Mouse (Mus musculus) heart, postnatal 36 days (tissue): ENCODE measurements around the gene AA986860. TPM values are rescaled to one million over a fixed set of nuclear protein-coding genes. Genes with fewer than 3 reads are reported as not detected.

Experiments used
- DNase-seq, 2 experiments: peaks; one replicate each; pipeline ENCODE4 v3.0.0; 2021 to 2022
- intact Hi-C: fragments of 180-260 bp; cut with DNase I; formaldehyde crosslinking; loops from one replicate; pipeline ENCODE4 v1.15.1; 2025
- total RNA-seq, 2 experiments: library from RNA; stranded (reverse); gene quantifications; 2 replicates each; pipeline ENCODE4 v1.2.3; 2021

The AA986860 gene
- total RNA-seq, 2 experiments from 2014 or later = 0.72 to 0.81 TPM

DNA sequence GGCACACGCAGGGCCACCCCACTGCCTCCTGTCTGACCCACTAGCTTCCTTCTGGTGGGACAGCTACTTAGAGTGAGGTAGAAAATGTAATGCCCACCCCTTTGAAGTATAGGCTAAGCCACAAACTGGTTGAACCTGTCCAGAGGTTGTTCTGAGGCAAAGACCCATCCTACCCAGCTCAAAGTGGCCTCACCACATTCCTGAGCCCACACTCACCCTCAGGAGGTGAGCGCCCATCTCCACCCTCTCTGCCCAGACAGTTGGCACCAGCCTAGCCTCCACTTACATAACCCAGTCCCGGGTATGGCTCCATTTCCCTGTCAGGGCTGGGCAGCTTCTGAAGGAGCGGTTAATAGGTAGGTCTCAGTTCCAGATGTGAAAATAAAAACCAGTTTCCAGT lies 38.7 kb downstream of the AA986860 start:
- intact Hi-C loops = no loop called here
- no peak for DNase-seq

GRCm38 (mm10) chr1:130770981-130771494 lies 39.3 kb downstream of the AA986860 start:
- DNase-seq = no peak
- intact Hi-C loops = no loop called here

DNA sequence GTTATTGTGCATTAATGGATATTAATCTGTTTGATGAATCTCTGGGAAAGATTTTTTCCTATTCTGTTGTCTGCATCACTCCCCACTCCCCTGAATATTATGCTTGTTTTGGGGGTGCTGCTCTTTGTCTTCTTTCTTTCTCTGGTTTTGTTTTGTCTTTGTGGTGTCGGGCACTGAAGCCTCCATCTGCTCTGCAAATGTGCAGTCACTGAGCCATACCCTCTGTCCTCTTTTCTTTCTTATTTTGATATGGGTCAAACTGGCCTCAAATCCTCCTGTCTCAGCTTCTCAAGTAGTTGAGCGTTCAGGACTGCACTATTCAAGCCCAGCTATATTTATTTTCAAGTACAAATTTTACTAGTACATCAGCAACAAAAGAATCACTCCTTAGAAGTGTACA lies 43.5 kb downstream of the AA986860 start:
- intact Hi-C loops = no loop called here
- no peak for DNase-seq

DNA sequence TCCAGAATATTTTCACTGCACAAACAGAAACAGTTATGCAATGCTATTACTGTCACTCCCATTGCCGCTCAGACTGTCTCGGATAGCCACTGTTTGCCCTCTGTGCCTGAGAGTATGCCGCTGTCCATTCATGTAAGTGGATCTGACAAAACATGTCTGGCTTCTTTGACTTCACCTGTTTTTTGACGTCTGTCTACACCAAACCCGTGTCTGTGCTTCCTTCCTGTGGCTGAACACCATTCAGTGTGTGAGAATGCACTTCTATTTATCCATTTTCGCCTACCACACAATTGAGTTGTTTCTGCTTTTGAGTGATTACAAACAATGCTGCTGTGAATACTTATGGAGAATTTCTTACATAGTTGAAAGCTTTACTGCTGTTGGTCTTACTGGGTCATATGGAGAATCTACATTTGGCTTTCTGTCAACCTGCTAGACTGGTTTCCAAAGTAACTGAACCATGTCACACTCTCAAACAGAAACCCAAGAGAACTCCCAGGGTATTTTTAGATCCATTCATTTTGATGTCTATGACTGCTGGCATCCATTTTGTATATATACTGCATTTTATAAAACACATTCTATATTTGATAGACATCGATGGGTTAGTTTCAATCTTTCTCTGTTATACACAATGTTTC lies 44.0 kb downstream of the AA986860 start:
- intact Hi-C loops = no loop called here
- DNase-seq = no peak

DNA sequence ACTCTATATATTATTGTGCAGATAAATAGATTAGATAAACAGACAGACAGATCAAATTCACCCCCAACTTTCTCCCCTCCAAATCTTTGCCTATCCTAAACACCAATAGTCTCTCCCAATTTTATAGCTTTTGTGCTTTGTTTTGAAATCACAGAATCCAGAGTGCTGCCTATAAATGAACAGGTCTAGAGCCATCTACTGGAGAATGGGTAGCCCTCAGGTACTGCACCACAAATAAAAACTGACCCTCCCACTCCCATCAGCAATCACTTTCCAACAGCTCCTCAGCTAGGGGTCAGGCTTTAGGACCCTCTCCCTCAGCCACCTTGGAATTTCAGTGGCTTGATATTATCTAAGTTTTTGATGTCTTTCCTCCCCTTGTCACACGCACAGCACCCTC lies 44.9 kb downstream of the AA986860 start:
- no peak for DNase-seq
- intact Hi-C loops = no loop called here

DNA sequence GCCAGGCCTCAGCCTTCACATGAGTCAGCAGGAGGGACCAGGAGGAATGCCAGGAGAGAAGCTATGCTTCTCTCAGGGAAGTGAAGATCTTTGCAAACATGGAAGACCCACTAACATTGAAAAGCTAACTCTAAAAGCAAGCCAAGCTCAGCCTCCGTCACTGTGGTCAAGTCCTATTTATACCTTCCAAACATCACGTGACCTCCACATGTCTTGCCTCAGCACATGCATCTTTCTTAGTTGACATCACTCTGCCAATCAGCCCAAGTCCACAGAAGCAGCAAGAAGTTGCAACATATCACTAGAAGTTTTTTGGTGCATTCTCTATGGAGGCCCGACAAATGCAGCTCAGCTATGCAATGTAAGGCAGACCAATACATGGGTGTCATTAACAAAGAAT lies 48.1 kb downstream of the AA986860 start:
- intact Hi-C loops = loop anchor here (5.0 to 10.0 kb wide), 2 partner anchors 88 to 205 kb away; no protein-coding TSS in a partner anchor
- no peak for DNase-seq

DNA sequence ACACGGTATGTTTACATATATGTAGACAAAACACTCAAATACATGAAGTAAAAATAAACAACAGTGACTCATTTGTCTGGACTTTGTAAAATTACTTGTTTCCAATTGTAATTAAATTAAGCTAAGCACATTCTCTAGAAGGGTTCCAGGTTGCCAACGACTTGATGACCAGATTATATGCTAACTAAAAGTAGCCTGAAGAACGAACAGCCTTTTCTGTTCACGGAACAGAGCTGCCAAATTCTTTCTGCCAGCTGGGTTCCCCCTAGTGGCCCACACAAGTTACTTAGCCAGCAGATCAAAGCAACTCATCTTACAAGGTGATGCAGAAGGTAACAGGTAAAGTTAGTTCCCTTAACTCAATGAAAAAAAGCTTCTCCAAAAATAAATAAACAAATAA lies 52.3 kb downstream of the AA986860 start:
- intact Hi-C loops = loop anchor here (2.0 to 10.0 kb wide), 3 partner anchors 92 to 235 kb away; no protein-coding TSS in a partner anchor
- DNase-seq = no peak

DNA sequence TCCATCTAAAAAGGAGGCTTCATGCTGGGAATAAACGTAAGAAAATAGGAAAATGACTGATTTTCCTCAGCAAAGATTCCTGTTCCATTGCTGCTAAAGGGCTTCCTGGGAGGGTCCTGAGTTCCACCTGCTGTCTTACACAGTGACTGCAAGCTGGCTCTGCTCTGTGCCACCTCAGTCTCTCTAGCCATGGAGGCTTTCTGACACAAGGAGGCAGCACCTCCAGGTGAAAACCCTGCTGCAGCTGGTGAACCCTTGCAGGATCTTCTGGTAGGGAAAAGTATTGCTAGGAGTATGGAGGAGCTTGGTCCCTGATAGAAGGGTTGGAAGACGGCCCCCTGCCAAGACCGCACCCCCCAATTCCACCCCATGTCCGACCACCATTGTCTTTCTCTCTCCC lies 55.2 kb downstream of the AA986860 start:
- intact Hi-C loops = loop anchor here (10.0 kb wide), 1 partner anchor 212 kb away; no protein-coding TSS in a partner anchor
- DNase-seq = no peak

- intact Hi-C loops = loop anchor here (10.0 kb wide), 2 partner anchors 215 to 475 kb away; no protein-coding TSS in a partner anchor
- no peak for DNase-seq
These were observed 58.0 kb downstream of the AA986860 start for GRCm38 (mm10) chr1:130789512-130790451.

Other genes with a start within 250 kb of the AA986860 start
- gene Zp3r, start 102.4 kb upstream of the AA986860 start, total RNA-seq = not detected
- gene C4bp, start 70.3 kb upstream of the AA986860 start, total RNA-seq = not detected
- gene Gm29427, start 16.2 kb upstream of the AA986860 start, total RNA-seq = under 1 TPM in 1 of 2 experiments, not detected in 1; 0.43 TPM
- gene Yod1, start 14.6 kb upstream of the AA986860 start, total RNA-seq = 1 to 10 TPM; 3.8 to 5.0 TPM
- 10 to 100 TPM; 63.8 to 76.3 TPM for gene Pfkfb2, start 2.7 kb upstream of the AA986860 start, total RNA-seq
- under 1 TPM; 0.31 to 0.38 TPM for gene Fcamr, start 68.9 kb downstream of the AA986860 start, total RNA-seq
- not detected for gene Pigr, start 94.7 kb downstream of the AA986860 start, total RNA-seq
- 1 to 10 TPM in 1 of 2 experiments, under 1 TPM in 1; 0.72 to 1.3 TPM for gene Fcmr, start 133.7 kb downstream of the AA986860 start, total RNA-seq
- gene Il24, start 155.5 kb downstream of the AA986860 start, total RNA-seq = not detected
- gene Il20, start 179.5 kb downstream of the AA986860 start, total RNA-seq = not detected
- not detected for gene Il19, start 208.1 kb downstream of the AA986860 start, total RNA-seq